Mouse (Mus musculus) kidney, adult 2 months (tissue): Measurements from ENCODE around the gene Hist2h2ac.

Source experiments
- CTCF ChIP-seq: fragments of 200-500 bp; conservative IDR thresholded peaks from 2 replicates; pipeline ENCODE4 v1.5.1; 2011; ENCODE audit warnings: low read depth, mild to moderate bottlenecking, control low read depth, low read length, moderate library complexity, mixed read lengths; ENCODE audit not compliant: insufficient read depth, insufficient read length
- POLR2A ChIP-seq: fragments of 200-500 bp; IDR thresholded peaks from one replicate; pipeline ENCODE4 v1.6.1; 2011; ENCODE audit warnings: low read depth, low read length, control low read depth

DNA sequence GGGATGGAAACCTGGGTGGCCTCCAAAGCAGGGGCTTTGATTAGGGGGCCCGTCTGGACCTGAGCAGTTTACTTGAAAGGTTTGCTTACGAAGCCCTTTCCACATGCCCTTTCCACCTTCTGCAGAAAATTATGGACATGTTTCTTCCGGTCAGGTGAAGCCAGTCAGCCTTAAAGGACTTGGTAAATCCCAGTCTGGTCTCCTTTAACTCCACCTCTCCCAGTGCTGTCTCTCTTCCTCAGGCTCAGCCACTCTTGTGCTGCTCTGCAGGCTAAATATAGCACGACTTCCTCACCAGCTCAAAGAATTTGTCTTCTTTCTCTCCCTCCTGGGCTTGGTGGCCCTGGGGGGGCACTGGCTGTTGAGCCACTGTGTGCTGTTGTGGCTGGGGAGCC, 38.3 kb downstream of the Hist2h2ac start:
- TF ChIP-seq POLR2A (no peak), CTCF (no peak)
